Mouse (Mus musculus) heart, embryonic 14.5 days (tissue): ENCODE data around the gene Stxbp5l. TPM values are rescaled to one million over a fixed set of nuclear protein-coding genes. Genes with fewer than 3 reads are reported as not detected.
"Not testable (repeated sequence)": the region's sequence is repeated elsewhere in the genome, so short reads cannot be mapped to it uniquely, and the experiment has no call there.

ENCODE experiments used
- ATAC-seq: fragments of 200-750 bp; cut with Nextera tagmentation; 2 replicates; pipeline ENCODE4 v1.8.0; 2017; ENCODE audit warnings: low read depth, moderate TSS enrichment; ENCODE audit not compliant: insufficient number of reproducible peaks, insufficient read depth, low FRiP score
- H3K27ac ChIP-seq, 2 experiments: fragments of 200-500 bp in 1 of 2; fragments of 300-500 bp in 1 of 2; sonication (generic) in 1 of 2; replicated peaks in 1 of 2; 2 replicates each; pipeline ENCODE4 v1.5.1; 2012 to 2014; ENCODE audit warnings: low read depth in 2 of 2, low read length in 2 of 2, control low read depth in 1 of 2, mild to moderate bottlenecking in 1 of 2, mixed read lengths in 1 of 2; ENCODE audit not compliant: control insufficient read depth in 1 of 2, insufficient read depth in 1 of 2
- H3K27me3 ChIP-seq: fragments of 300-500 bp; sonication (generic); 2 replicates; pipeline ENCODE4 v1.6.1; 2014; ENCODE audit warnings: mild to moderate bottlenecking, low read length, control low read depth; ENCODE audit not compliant: control insufficient read depth, insufficient read depth
- H3K36me3 ChIP-seq: fragments of 300-500 bp; sonication (generic); 2 replicates; pipeline ENCODE4 v1.6.1; 2014; ENCODE audit warnings: mild to moderate bottlenecking, control low read depth, low read length, mixed read lengths; ENCODE audit not compliant: control insufficient read depth, insufficient read depth
- H3K4me1 ChIP-seq, 2 experiments: fragments of 200-500 bp in 1 of 2; fragments of 300-500 bp in 1 of 2; sonication (generic) in 1 of 2; 2 replicates each; pipeline ENCODE4 v1.6.1; 2012 to 2014; ENCODE audit warnings: low read length in 2 of 2, control low read depth in 1 of 2, mixed read lengths in 1 of 2; ENCODE audit not compliant: control insufficient read depth in 2 of 2, insufficient read depth in 2 of 2
- H3K4me2 ChIP-seq: fragments of 300-500 bp; sonication (generic); 2 replicates; pipeline ENCODE4 v1.6.1; 2014; ENCODE audit warnings: mild to moderate bottlenecking, low read length
- H3K4me3 ChIP-seq, 2 experiments: fragments of 200-500 bp in 1 of 2; fragments of 300-500 bp in 1 of 2; sonication (generic) in 1 of 2; 2 replicates each; pipeline ENCODE4 v1.5.1; 2012 to 2014; ENCODE audit warnings: low read length in 2 of 2, mild to moderate bottlenecking in 2 of 2, control low read depth in 1 of 2, low read depth in 1 of 2, moderate library complexity in 1 of 2; ENCODE audit not compliant: control insufficient read depth in 1 of 2, insufficient read depth in 1 of 2
- H3K9ac ChIP-seq: fragments of 300-500 bp; sonication (generic); 2 replicates; pipeline ENCODE4 v1.6.1; 2014; ENCODE audit warnings: mild to moderate bottlenecking, low read length
- H3K9me3 ChIP-seq: fragments of 300-500 bp; sonication (generic); 2 replicates; pipeline ENCODE4 v1.6.1; 2016; ENCODE audit warnings: low read length, control low read depth; ENCODE audit not compliant: control insufficient read depth
- WGBS: fragments of 180-500 bp; shearing (Covaris S2); extraction: QIAGEN DNeasy Blood & Tissue Kit; methylation state at CpG from one replicate; pipeline ENCODE4 v1.1.7; 2014; 5-methylcytosine and 5-hydroxymethylcytosine counted together
- polyA plus RNA-seq: library from polyadenylated mRNA; unstranded; fragments of >200 nt; fragmentation: Nextera tagmentation; extraction: Ambion mirVana; gene quantifications from 2 replicates; pipeline ENCODE4 v1.2.1, GENCODE M21; 2014

The Stxbp5l gene
- polyA plus RNA-seq, 1 experiment from 2014 or later = 0.12 TPM

- H3K9ac ChIP-seq = no peak overlapping the region
- H3K9me3 ChIP-seq = no peaks in the 10 kb centered on the region
- no peaks in the 10 kb centered on the region for H3K36me3 ChIP-seq
- H3K27me3 ChIP-seq = no peaks in the 10 kb centered on the region
- H3K4me2 ChIP-seq = no peak overlapping the region
- WGBS = 45% methylated on average over 1 of the region's 1 CpGs
- H3K4me3 ChIP-seq = no peak overlapping the region
- H3K4me1 ChIP-seq = no peaks in the 10 kb centered on the region
- ATAC-seq = no peak
- H3K27ac ChIP-seq = no peak overlapping the region
Observed at GRCm38 (mm10) chr16:37292593-37292992, 92.2 kb downstream of the Stxbp5l start.

- H3K9ac ChIP-seq = no peak overlapping the region
- no peak overlapping the region for H3K4me3 ChIP-seq
- H3K27me3 ChIP-seq = no peaks in the 10 kb centered on the region
- WGBS = 47% methylated on average over 1 of the region's 1 CpGs
- no peaks in the 10 kb centered on the region for H3K36me3 ChIP-seq
- no peaks in the 10 kb centered on the region for H3K4me1 ChIP-seq
- ATAC-seq = no peak
- H3K9me3 ChIP-seq = no peaks in the 10 kb centered on the region
- no peak overlapping the region for H3K27ac ChIP-seq
- H3K4me2 ChIP-seq = no peak overlapping the region
Observed at GRCm38 (mm10) chr16:37280206-37280605, 104.6 kb downstream of the Stxbp5l start.

DNA sequence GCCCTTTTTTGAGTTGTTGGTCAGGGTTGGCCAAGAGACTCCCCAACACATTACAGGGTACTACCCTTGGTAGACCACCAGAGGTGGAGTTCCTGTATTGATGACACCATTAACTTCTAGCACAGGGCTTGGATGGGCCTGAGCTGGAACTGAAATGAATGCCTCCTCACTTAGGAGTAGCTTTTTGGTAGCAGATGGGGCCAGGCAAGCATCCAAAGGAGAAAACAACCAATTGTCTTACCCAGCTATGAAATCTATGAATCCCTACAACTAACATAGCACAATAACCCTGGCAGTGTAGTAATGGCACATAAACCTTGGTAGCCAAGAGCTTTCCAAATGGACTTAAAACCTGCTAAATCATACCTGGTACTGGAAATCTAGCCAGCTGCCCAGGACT is 111.1 kb downstream of the Stxbp5l start:
- H3K4me2 ChIP-seq = no peak overlapping the region
- no peaks in the 10 kb centered on the region for H3K27me3 ChIP-seq
- H3K4me3 ChIP-seq = no peak overlapping the region
- H3K4me1 ChIP-seq = no peaks in the 10 kb centered on the region
- H3K27ac ChIP-seq = no peak overlapping the region
- no peaks in the 10 kb centered on the region for H3K36me3 ChIP-seq
- no peaks in the 10 kb centered on the region for H3K9me3 ChIP-seq
- no peak for ATAC-seq
- H3K9ac ChIP-seq = no peak overlapping the region

GRCm38 (mm10) chr16:37261678-37262077 is 123.1 kb downstream of the Stxbp5l start:
- Histone ChIP-seq H3K4me3 (no peak overlapping the region), H3K9ac (no peak overlapping the region), H3K4me1 (no peaks in the 10 kb centered on the region), H3K4me2 (no peak overlapping the region), H3K27ac (no peak overlapping the region), H3K36me3 (no peaks in the 10 kb centered on the region), H3K9me3 (no peaks in the 10 kb centered on the region), H3K27me3 (no peaks in the 10 kb centered on the region)
- 49% methylated on average over 3 of the region's 3 CpGs for WGBS
- no peak for ATAC-seq

DNA sequence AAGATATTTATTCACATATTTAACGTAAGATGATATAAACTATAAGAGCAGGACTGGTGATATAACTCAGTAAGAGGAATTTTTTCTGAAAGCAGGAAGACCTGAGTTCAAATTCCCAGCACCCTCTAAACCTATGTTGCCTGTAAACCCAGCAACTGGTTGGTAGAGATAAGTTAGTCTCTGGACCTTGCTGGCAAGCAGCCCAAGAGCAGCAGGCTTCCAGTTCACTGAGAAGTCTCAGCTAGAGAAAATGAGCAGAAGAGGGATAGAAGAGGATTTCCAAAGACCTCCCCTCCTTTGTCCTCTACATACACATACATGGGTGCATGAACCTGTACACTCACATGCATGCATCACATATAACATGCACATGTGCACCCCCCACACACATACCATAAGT is 165.6 kb downstream of the Stxbp5l start:
- Histone ChIP-seq H3K9ac (no peak overlapping the region), H3K4me1 (no peaks in the 10 kb centered on the region), H3K27ac (no peak overlapping the region), H3K9me3 (no peaks in the 10 kb centered on the region), H3K27me3 (no peaks in the 10 kb centered on the region), H3K36me3 (no peaks in the 10 kb centered on the region), H3K4me3 (no peak overlapping the region), H3K4me2 (no peak overlapping the region)
- 85% methylated on average over 1 of the region's 1 CpGs for WGBS
- no peak for ATAC-seq

GRCm38 (mm10) chr16:37208783-37209182 is 176.0 kb downstream of the Stxbp5l start:
- Histone ChIP-seq H3K27me3 (no peaks in the 10 kb centered on the region), H3K4me1 (no peaks in the 10 kb centered on the region), H3K4me3 (no peak overlapping the region), H3K4me2 (no peak overlapping the region), H3K9ac (no peak overlapping the region), H3K9me3 (no peaks in the 10 kb centered on the region), H3K27ac (no peak overlapping the region), H3K36me3 (no peaks in the 10 kb centered on the region)
- ATAC-seq = no peak

GRCm38 (mm10) chr16:37194152-37194551 is 190.6 kb downstream of the Stxbp5l start:
- Histone ChIP-seq H3K4me2 (no peak overlapping the region), H3K4me3 (no peak overlapping the region), H3K9me3 (no peaks in the 10 kb centered on the region), H3K9ac (no peak overlapping the region), H3K36me3 (no peaks in the 10 kb centered on the region), H3K27ac (no peak overlapping the region), H3K4me1 (no peaks in the 10 kb centered on the region), H3K27me3 (no peaks in the 10 kb centered on the region)
- no peak for ATAC-seq

DNA sequence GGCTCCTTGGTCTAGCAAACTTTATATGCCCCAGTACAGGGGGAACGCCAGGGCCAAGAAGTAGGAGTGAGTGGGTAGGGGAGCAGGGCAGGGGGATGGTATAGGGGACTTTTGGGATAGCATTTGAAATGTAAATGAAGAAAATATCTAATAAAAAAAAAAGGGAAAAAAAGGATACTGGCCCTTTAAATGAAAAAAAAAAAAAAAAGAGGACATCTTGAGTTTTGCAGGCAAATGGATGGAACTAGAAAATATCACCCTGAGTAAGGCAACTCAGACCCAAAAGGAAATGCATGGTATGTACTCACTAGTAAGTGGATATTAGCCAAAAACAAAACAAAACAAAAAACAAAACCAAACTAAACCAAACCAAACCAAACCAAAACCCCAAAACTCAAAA is 259.6 kb downstream of the Stxbp5l start:
- not testable (repeated sequence) for H3K4me3 ChIP-seq, ATAC-seq, H3K36me3 ChIP-seq, H3K4me1 ChIP-seq, H3K4me2 ChIP-seq, H3K9ac ChIP-seq, H3K9me3 ChIP-seq, H3K27me3 ChIP-seq, H3K27ac ChIP-seq
- 83% methylated on average over 1 of the region's 1 CpGs for WGBS
